Mouse (Mus musculus) CH12.LX (cell line): ENCODE data around the gene Fndc3a. TPM values are rescaled to one million over a fixed set of nuclear protein-coding genes. Genes with fewer than 3 reads are reported as not detected.

Experiments
- DNase-seq: peaks from one replicate; pipeline ENCODE4 v3.0.0-alpha.2; 2013; ENCODE audit errors: extremely low read depth
- H3K27ac ChIP-seq: 2 replicates; pipeline ENCODE4 v1.5.1; 2012; ENCODE audit warnings: low read depth, mild to moderate bottlenecking, control low read depth, moderate library complexity; ENCODE audit not compliant: insufficient read depth
- H3K27me3 ChIP-seq: replicated peaks from 2 replicates; pipeline ENCODE3; 2012; ENCODE audit warnings: inconsistent platforms
- H3K36me3 ChIP-seq, 2 experiments: replicated peaks in 1 of 2; 2 replicates each; pipeline versions ENCODE3 to v1.6.1; 2012; ENCODE audit warnings: inconsistent platforms in 1 of 2, low read length in 1 of 2, mild to moderate bottlenecking in 1 of 2, mixed read lengths in 1 of 2, moderate library complexity in 1 of 2; ENCODE audit not compliant: control insufficient read depth in 1 of 2, insufficient read depth in 1 of 2
- H3K4me1 ChIP-seq, 2 experiments: 2 replicates each; pipeline ENCODE4 v1.6.1; 2012; ENCODE audit warnings: inconsistent platforms in 1 of 2, moderate library complexity in 1 of 2; ENCODE audit not compliant: insufficient read depth in 2 of 2, control insufficient read depth in 1 of 2
- H3K4me2 ChIP-seq: 2 replicates; pipeline ENCODE4 v1.6.1; 2012; ENCODE audit warnings: low read depth, mild to moderate bottlenecking, control low read depth; ENCODE audit not compliant: poor library complexity, insufficient read depth, severe bottlenecking
- H3K4me3 ChIP-seq, 3 experiments: fragments of 150-350 bp in 1 of 3; sonication (generic) in 1 of 3; replicated peaks in 1 of 3; 2 replicates each; pipeline versions ENCODE3 to v1.5.1; 2011 to 2012; ENCODE audit warnings: low read depth in 2 of 3, low read length in 2 of 3, mild to moderate bottlenecking in 2 of 3, moderate library complexity in 2 of 3, control low read depth in 1 of 3, improper control_type of control experiment in 1 of 3, inconsistent platforms in 1 of 3, mixed read lengths in 1 of 3; ENCODE audit not compliant: poor library complexity in 1 of 3
- H3K79me2 ChIP-seq: replicated peaks from 2 replicates; pipeline ENCODE4 v1.6.1; 2012; ENCODE audit warnings: mild to moderate bottlenecking, moderate library complexity; ENCODE audit not compliant: control insufficient read depth, poor library complexity, insufficient read depth, severe bottlenecking; ENCODE audit errors: extremely low read depth
- H3K9ac ChIP-seq: 2 replicates; pipeline ENCODE4 v1.6.1; 2012; ENCODE audit warnings: low read depth, mild to moderate bottlenecking, control low read depth, moderate library complexity; ENCODE audit not compliant: insufficient read depth
- H3K9me3 ChIP-seq: replicated peaks from 2 replicates; pipeline ENCODE3; 2012; ENCODE audit warnings: low read length, inconsistent platforms, mixed read lengths
- MYC ChIP-seq: IDR thresholded peaks from 2 replicates; pipeline ENCODE4 v1.6.1; 2011; ENCODE audit warnings: low read depth, mild to moderate bottlenecking, improper control_type of control experiment, low read length
- dilution Hi-C: fragments of 300-500 bp; cut with MboI; formaldehyde crosslinking; loops from 2 replicates; pipeline ENCODE4 v1.14.3; 2020; ENCODE audit warnings: low sequenced_read_pairs; ENCODE audit not compliant: extremely low pct_unique_long_range_greater_than_20kb, extremely low pct_ligation_motif_present
- in situ Hi-C: fragments of 300-500 bp; cut with MboI; formaldehyde crosslinking; loops from 3 replicates; pipeline ENCODE4 v1.14.3; 2019; ENCODE audit warnings: low sequenced_read_pairs, low pct_ligation_motif_present, low pct_unique_long_range_greater_than_20kb, mixed read lengths
- polyA plus RNA-seq: library from polyadenylated mRNA; unstranded; fragments of >175 nt; gene quantifications from 2 replicates; pipeline ENCODE4 v1.2.1, GENCODE M21; 2012; ENCODE audit warnings: low read depth; ENCODE audit not compliant: insufficient read length
- total RNA-seq, 2 experiments: library from RNA; depleted of rRNA; stranded (reverse); fragments of 300-350 nt in 1 of 2; fragments of >200 nt in 1 of 2; gene quantifications; 2 replicates each; pipeline ENCODE4 v1.2.3; 2012 to 2014

Fndc3a gene
- total and polyA plus RNA-seq, 3 experiments, result 35.4 to 48.6 (median 40.0) TPM

DNA sequence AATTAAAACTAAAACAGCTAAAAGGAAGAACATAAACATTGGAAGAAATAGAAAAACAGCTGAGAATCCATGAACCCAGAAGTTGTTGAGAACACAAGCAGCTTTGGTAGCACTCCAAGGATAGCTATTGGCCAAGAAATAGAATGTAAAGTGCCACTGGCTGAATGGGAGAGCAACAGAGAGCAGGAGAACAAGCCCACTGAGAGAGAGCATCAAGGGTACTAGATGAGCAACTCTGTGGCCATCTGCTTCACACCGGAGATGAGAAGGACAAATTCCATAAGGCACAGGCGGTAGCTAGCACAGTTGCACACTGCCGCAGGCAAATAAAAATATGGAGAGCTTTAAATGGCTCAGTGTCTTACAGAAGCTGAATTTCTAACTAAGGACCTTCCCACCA, 219.4 kb downstream of the Fndc3a start:
- no peak overlapping the region for H3K27ac ChIP-seq
- H3K9ac ChIP-seq, result no peak overlapping the region
- DNase-seq, result no peak
- H3K27me3 ChIP-seq, result no peaks in the 10 kb centered on the region
- TF ChIP-seq MYC, result no peak
- TF ChIP-seq, all 38 proteins: peak for 0
- no peaks in the 10 kb centered on the region for H3K79me2 ChIP-seq
- no peak overlapping the region for H3K4me2 ChIP-seq
- H3K36me3 ChIP-seq, result no peaks in the 10 kb centered on the region
- dilution Hi-C loops (no loop called here), in situ Hi-C loops (no loop called here)
- no peaks in the 10 kb centered on the region for H3K9me3 ChIP-seq
- H3K4me1 ChIP-seq, result peaks cover under 1 to 2% of the 10 kb centered on the region in 2 experiments; a peak in 3 of 4 replicates
- H3K4me3 ChIP-seq, result no peak overlapping the region

Other genes with a start within 250 kb of the Fndc3a start
- gene Gm9195, start 218.2 kb downstream of the Fndc3a start, total RNA-seq (2012; rRNA removed), result 2.0 and 2.2 TPM in 2 replicates
- gene Gm9195, start 218.2 kb downstream of the Fndc3a start, total RNA-seq (2014; rRNA removed), result 1.1 TPM in 2 replicates
- 5.2 and 6.0 TPM in 2 replicates for gene Gm9195, start 218.2 kb downstream of the Fndc3a start, polyA plus RNA-seq